Mouse (Mus musculus): ENCODE data around the gene Ticam1.

DNA sequence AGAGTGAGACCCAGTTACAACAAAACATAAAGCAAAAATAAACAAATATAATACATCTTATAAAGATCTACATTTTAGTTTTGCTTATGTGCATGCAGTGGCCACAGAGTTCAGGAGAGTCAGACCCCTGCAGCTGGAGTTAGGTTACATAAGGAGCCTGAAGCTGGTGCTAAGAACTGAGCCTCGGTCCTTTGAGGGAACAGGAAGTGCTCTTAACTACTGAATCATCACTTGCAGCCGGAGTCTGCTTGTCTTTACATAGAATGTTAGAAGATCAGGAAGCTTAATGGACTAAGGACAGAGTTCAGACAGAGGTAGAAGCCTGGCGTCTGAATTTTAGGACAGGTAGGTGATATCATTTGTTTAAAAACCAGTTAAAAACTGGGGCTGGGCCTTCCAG lies 12.3 kb upstream of the Ticam1 start:
- TF ChIP-seq MEF2A (IDR thresholded peaks at IDR 0.05; ENCODE audit: borderline replicate concordance, low read depth, low read length) (no peak), CTCF (conservative IDR thresholded peaks at IDR 0.05 in 1 of 2, IDR thresholded peaks at IDR 0.05 in 1 of 2; ENCODE audit: low read depth in 2 of 2, low read length in 2 of 2) (no peak), JUND (conservative IDR thresholded peaks at IDR 0.05; ENCODE audit: low read depth, low read length) (no peak), MXI1 (IDR thresholded peaks at IDR 0.05; ENCODE audit: low read depth, low read length) (no peak), IRF4 (IDR thresholded peaks at IDR 0.05; ENCODE audit: low read depth, low read length) (no peak), BHLHE40 (IDR thresholded peaks at IDR 0.05; ENCODE audit: low read depth, low read length) (no peak), RAD21 (IDR thresholded peaks at IDR 0.05; ENCODE audit: low read depth, low read length) (no peak), HCFC1 (IDR thresholded peaks at IDR 0.05; ENCODE audit: low read depth, low read length) (no peak), EP300 (IDR thresholded peaks at IDR 0.05; ENCODE audit: low read length) (no peak)

Data from CH12.LX (cell line).